Mouse (Mus musculus): ENCODE results near the gene Eno4. TPM values are rescaled to one million over a fixed set of nuclear protein-coding genes. Genes with fewer than 3 reads are reported as not detected.
"Not testable (repeated sequence)": the region's sequence is repeated elsewhere in the genome, so short reads cannot be mapped to it uniquely, and the experiment has no call there.

Eno4 gene
- polyA plus RNA-seq (2015; fragmentation: Nextera tagmentation; extraction: Ambion mirVana): 0.19 and 0.25 TPM in 2 replicates

DNA sequence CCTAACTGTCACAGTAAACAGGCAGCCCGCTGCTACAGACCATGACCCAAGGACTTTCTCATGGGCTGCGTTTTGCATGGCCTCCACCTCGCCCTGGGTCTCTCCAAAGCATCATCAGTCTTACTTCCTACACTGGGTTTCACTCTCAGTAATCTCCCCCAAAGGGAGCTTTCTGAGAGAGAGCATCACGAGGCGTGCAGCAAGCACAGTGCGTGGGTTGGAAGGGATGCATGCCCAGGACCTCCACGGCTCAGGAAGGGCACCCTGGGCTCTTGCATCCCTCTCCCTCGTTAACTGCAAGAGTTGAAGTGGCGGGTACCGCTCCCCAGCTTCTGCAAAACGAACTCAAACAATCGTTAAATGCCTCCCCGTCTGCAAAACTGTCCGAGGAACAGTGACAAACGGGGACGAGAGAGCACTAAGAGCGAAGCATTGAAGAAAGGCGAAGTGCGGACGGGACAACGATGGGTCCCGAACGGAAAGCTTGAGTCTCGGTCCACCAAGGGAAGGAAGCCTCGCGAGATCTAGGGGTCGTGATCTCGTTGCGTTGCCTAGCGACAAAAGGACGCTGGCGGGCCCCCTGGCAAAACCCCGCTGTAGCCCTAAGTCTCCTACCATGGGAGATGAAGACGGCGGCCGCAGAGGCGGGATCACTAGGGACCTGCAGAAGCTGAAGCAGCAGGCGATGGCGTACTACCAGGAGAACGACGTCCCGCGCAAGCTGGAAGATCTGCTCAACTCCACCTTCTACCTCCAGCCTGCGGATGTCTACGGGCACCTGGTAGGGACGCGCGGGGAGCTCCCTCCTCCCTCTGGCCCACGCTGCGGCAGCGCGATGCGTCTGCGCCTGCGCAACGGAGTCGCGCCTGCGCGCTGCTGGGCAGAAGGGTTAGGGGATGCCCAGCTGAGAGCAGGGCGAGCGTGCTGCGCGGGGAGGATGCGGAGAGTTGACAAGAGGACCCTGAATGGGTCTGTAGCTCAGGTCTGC, at the start of gene Eno4, which contains the start of gene Hspa12a:
Gene Eno4, plus strand, starts transcription at position 585 of the 988 bp plus-strand sequence.
Gene Hspa12a, minus strand, starts transcription at position 814 of the 988 bp plus-strand sequence.
- under 1% methylated on average over 65 of the region's 65 CpGs for WGBS
- Histone ChIP-seq H3K9me3 (replicated peaks) (no peaks in the 10 kb centered on the region), H3K4me3 (peak within 1 kb of the TSS; percentile 67), H3K4me1 (replicated peaks) (peaks cover 12% of the 10 kb centered on the region), H3K4me2 (peak within 1 kb of the TSS; percentile 99), H3K27ac (peak within 1 kb of the TSS; percentile 75), H3K27me3 (peaks cover under 1% of the 10 kb centered on the region; the same call in 1 of the 2 replicates), H3K36me3 (no peaks in the 10 kb centered on the region), H3K9ac (peak within 1 kb of the TSS; percentile 63)
- ATAC-seq (replicated peaks; ENCODE audit: insufficient number of reproducible peaks, insufficient read depth, low FRiP score, low read depth): peak; percentile 94

DNA sequence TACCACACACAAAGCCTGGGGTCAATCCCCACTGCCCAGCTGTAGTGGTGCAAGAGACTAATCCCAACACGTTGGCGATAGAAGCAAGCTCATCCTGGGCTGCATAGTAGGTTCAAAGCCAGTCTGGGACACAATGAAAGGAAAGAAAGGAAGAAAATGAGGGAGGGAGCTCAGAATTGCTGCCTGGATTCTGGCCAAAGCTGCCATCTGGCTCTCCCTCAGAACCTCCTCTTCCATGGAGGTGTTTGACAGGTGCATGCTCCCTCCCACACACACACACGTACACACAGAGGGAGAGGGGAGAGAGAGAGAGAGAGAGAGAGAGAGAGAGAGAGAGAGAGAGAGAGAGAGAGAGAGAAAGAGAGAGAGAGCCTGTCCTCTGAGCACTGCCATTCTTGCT, 47.0 kb upstream of the Eno4 start:
- Histone ChIP-seq H3K36me3 (no peaks in the 10 kb centered on the region), H3K27me3 (no peaks in the 10 kb centered on the region), H3K9ac (no peak overlapping the region), H3K4me1 (replicated peaks) (no peaks in the 10 kb centered on the region), H3K4me2 (no peak overlapping the region), H3K4me3 (no peak overlapping the region), H3K9me3 (replicated peaks) (no peaks in the 10 kb centered on the region), H3K27ac (no peak overlapping the region)
- WGBS: 58% methylated on average over 3 of the region's 3 CpGs
- no peak for ATAC-seq (replicated peaks; ENCODE audit: insufficient number of reproducible peaks, insufficient read depth, low FRiP score, low read depth)

DNA sequence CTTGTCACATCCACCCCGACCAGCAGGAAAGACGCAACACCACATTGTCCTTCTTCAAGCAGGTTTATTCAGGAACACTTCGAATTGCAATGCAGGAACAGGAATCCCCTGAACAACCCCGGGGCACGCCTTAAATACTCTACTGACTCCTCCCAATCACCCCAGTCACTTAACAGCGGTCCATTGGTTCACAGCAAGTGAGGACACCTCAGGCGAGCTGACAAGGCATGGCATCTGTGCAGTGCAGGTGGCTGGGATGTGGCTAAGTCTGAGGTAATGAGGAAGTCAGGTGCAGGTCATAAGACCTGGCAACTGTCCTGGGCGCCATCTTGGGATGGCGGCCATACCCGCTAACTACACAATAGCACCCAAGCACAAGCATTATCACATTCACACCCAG, 42.8 kb upstream of the Eno4 start:
- not testable (repeated sequence) for H3K27ac ChIP-seq; H3K36me3 ChIP-seq; H3K4me2 ChIP-seq; H3K9ac ChIP-seq; H3K4me1 ChIP-seq (replicated peaks); ATAC-seq (replicated peaks; ENCODE audit: insufficient number of reproducible peaks, insufficient read depth, low FRiP score, low read depth); H3K4me3 ChIP-seq; H3K27me3 ChIP-seq; H3K9me3 ChIP-seq (replicated peaks)
- WGBS: 84% methylated on average over 10 of the region's 10 CpGs

DNA sequence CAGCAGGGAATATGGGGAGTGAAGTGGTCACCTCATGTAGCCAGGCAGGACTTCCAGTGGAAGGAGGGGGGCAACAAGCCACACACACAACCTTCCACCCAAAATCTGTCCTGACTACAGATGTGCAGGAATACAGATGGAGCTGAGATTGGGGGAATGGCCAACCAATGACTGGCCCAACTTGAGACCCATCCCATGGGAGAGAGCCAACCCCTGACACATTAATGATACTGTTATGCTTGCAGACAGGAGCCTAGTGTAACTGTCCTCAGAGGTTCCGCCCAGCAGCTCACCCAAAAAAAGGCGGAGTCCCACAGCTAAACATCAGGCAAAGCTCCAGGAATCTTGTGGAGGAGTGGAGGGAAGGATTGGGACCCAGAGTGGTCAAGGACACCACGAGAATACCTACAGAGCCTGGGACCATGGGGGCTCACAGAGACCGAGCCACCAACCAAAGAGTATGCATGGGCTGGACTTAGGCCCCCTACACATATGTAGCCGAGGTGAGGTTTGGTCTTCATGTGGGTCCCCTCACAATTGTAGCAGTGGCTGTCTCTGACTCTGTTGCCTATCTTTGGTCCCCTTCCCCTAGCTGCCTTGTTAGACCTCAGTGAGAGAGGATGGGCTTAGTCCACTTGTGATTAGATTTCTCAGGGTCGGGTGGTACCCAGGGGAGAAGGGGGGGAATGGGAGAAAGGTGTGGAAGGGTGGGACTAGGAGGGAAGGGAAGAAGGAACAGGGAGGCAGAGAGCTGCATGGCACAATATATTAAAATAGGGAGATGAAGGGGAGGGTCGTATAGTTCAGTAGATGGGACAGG, 39.9 kb upstream of the Eno4 start:
- Histone ChIP-seq H3K9ac (peak overlapping the region; percentile 30; the same call in 1 of the 2 replicates), H3K4me3 (peak overlapping the region; percentile 42; the same call in 1 of the 2 replicates), H3K9me3 (replicated peaks) (no peaks in the 10 kb centered on the region), H3K27me3 (no peaks in the 10 kb centered on the region), H3K4me2 (peak overlapping the region; percentile 60), H3K27ac (peak overlapping the region; percentile 57), H3K36me3 (no peaks in the 10 kb centered on the region), H3K4me1 (replicated peaks) (peaks cover 5% of the 10 kb centered on the region; the same call in 1 of the 2 replicates)
- 53% methylated on average over 7 of the region's 7 CpGs for WGBS
- ATAC-seq (replicated peaks; ENCODE audit: insufficient number of reproducible peaks, insufficient read depth, low FRiP score, low read depth): no peak; the same call in 1 of the 2 replicates

DNA sequence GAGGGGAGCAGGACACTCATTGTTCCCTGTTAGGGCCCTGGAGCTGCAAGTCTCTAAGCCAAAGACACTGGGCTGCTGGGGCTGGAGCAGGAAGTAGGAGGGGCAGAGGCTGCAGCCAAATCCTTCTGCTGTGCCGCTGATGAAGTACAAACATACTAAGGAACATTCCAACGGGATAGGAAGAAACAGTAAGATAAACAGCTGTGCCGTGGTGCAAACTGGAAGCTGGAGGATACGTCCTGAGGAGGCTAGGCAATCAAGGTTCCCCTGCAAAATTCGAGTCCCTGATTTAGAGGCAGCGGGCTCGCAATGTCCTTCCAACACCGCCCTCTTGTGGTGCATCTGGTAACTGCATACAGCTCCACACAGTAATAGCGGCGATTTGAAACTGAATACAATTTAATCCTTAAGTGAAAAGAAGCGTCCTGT, 39.3 kb upstream of the Eno4 start:
- no peaks in the 10 kb centered on the region for H3K36me3 ChIP-seq
- H3K9ac ChIP-seq: peak overlapping the region; percentile 30; the same call in 1 of the 2 replicates
- peak overlapping the region; percentile 42 for H3K4me3 ChIP-seq
- peaks cover 5% of the 10 kb centered on the region; the same call in 1 of the 2 replicates for H3K4me1 ChIP-seq (replicated peaks)
- WGBS: under 1% methylated on average over 11 of the region's 11 CpGs
- H3K27ac ChIP-seq: peak overlapping the region; percentile 57
- H3K9me3 ChIP-seq (replicated peaks): no peaks in the 10 kb centered on the region
- ATAC-seq (replicated peaks; ENCODE audit: insufficient number of reproducible peaks, insufficient read depth, low FRiP score, low read depth): peak; percentile 77
- H3K4me2 ChIP-seq: peak overlapping the region; percentile 60
- H3K27me3 ChIP-seq: no peaks in the 10 kb centered on the region

DNA sequence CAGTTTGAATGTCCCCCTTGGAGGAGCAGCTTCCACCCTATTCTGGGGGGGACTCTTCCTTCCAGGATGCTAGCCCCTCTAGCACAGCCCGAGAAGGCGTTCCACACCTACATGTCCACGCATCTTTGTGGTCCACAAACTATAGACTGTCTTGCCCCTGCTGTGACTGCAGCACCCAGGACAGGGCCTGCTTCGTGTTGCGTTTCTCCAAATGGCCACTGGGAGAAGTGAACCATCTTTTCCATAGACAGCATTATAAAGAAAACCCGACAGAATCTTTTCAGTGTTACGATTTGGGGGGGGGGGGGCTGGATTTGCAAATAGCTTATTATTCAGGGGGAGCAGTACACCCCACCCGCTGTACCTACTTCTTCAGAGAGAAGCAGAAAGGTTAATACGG, 36.5 kb upstream of the Eno4 start:
- Histone ChIP-seq H3K27me3 (no peaks in the 10 kb centered on the region), H3K9ac (no peak overlapping the region), H3K9me3 (replicated peaks) (no peaks in the 10 kb centered on the region), H3K4me2 (no peak overlapping the region), H3K4me1 (replicated peaks) (peaks cover 14% of the 10 kb centered on the region), H3K36me3 (no peaks in the 10 kb centered on the region), H3K27ac (no peak overlapping the region), H3K4me3 (no peak overlapping the region)
- 51% methylated on average over 9 of the region's 9 CpGs for WGBS
- no peak for ATAC-seq (replicated peaks; ENCODE audit: insufficient number of reproducible peaks, insufficient read depth, low FRiP score, low read depth)

DNA sequence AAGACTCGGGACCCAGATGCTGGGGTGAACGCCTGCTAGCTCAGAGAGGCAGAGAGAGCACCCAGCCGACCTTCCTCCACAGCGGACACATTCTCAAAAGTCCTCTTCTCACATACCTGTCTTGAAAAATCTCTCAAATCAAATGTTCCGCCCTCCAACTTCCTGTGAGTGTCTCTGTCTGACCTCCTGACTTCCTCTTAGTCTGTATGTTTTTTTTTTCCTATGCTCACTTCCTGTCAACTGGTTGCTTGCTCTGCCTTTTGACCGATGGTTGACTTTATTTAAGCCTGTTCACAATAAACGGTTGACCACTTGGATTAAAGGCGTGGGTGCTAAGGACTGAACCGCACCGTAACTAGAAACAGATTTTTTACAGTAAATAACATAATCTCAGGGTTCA, 35.2 kb upstream of the Eno4 start:
- Histone ChIP-seq H3K27ac (no peak overlapping the region), H3K4me3 (no peak overlapping the region), H3K4me1 (replicated peaks) (peaks cover 14% of the 10 kb centered on the region), H3K27me3 (no peaks in the 10 kb centered on the region), H3K36me3 (no peaks in the 10 kb centered on the region), H3K4me2 (no peak overlapping the region), H3K9me3 (replicated peaks) (no peaks in the 10 kb centered on the region), H3K9ac (no peak overlapping the region)
- no peak for ATAC-seq (replicated peaks; ENCODE audit: insufficient number of reproducible peaks, insufficient read depth, low FRiP score, low read depth)
- WGBS: 64% methylated on average over 10 of the region's 10 CpGs

DNA sequence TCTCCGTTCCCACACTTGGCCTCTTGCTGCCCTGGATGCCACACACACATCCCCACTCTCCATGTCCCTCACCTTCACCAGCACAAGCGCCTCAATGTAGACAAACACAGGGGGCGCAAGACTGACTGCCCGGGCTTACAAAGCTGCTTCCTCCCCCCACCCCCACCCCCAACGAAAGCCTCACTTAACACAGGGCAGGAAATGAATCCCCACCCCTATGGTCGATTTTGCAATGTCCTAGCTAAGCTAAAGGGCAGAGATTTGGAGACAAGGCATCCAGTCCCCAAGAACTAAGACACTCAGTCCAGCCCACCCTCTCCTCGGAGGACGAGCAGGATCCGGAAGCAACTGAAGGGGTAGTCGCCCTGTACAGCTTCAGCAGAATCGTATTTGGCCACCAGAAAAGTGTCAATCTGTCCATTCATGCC, 32.3 kb upstream of the Eno4 start:
- H3K4me3 ChIP-seq: peak overlapping the region; percentile 45
- peak overlapping the region; percentile 27 for H3K9ac ChIP-seq
- H3K27ac ChIP-seq: no peak overlapping the region
- H3K27me3 ChIP-seq: no peaks in the 10 kb centered on the region
- no peaks in the 10 kb centered on the region for H3K9me3 ChIP-seq (replicated peaks)
- WGBS: 3% methylated on average over 11 of the region's 11 CpGs
- H3K4me1 ChIP-seq (replicated peaks): peaks cover 9% of the 10 kb centered on the region
- H3K36me3 ChIP-seq: no peaks in the 10 kb centered on the region
- H3K4me2 ChIP-seq: peak overlapping the region; percentile 73
- ATAC-seq (replicated peaks; ENCODE audit: insufficient number of reproducible peaks, insufficient read depth, low FRiP score, low read depth): 0 out of 2 replicates have a peak, but pooled peaks have one; percentile 28

DNA sequence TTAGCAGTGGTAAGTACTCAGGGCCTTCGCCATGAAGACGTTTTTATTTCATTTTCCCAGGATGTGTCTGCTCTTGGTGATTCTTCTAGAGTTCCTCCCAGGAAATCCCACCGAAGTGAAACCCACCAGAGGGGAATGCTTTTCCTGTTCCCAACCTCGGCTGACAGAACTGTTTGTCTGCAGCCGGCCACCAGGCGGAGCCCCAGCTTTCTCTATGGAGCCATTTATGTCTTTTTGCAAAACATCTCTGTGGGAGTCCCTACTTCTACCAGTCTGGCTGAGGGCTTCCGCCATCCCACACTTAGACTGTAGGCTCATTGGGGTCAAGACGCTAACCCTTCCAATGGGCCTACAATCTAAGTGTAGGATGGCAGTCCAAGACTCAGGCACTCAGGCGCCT, 31.8 kb upstream of the Eno4 start:
- Histone ChIP-seq H3K4me2 (peak overlapping the region; percentile 73), H3K36me3 (no peaks in the 10 kb centered on the region), H3K9me3 (replicated peaks) (no peaks in the 10 kb centered on the region), H3K27me3 (no peaks in the 10 kb centered on the region), H3K27ac (no peak overlapping the region), H3K4me3 (peak overlapping the region; percentile 45), H3K9ac (peak overlapping the region; percentile 27), H3K4me1 (replicated peaks) (peaks cover 9% of the 10 kb centered on the region)
- ATAC-seq (replicated peaks; ENCODE audit: insufficient number of reproducible peaks, insufficient read depth, low FRiP score, low read depth): no peak
- WGBS: 9% methylated on average over 9 of the region's 9 CpGs

DNA sequence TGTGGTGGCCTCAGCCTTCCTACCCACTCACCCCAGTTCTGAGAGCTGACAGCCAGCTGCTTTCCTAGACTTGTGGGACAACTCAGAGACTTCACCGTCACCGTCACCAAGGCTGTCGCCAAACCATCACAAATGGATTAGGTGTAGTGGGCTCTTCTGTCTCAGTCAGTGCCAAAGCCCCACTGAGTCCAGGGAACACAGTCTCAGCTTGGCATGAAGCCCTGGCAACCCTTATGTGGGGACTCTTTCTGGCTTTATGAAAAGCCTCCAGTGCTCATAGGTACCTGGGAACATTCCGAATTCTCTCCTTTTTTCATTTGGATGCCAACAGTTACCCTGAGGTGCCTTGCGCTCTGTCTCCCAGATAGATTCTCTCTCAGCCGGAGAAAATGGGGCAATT, 29.9 kb upstream of the Eno4 start:
- Histone ChIP-seq H3K9ac (no peak overlapping the region), H3K4me3 (no peak overlapping the region), H3K4me1 (replicated peaks) (peaks cover 9% of the 10 kb centered on the region), H3K36me3 (no peaks in the 10 kb centered on the region), H3K4me2 (no peak overlapping the region), H3K27me3 (peaks cover 9% of the 10 kb centered on the region; the same call in 1 of the 2 replicates), H3K27ac (no peak overlapping the region), H3K9me3 (replicated peaks) (no peaks in the 10 kb centered on the region)
- 78% methylated on average over 6 of the region's 6 CpGs for WGBS
- ATAC-seq (replicated peaks; ENCODE audit: insufficient number of reproducible peaks, insufficient read depth, low FRiP score, low read depth): no peak

DNA sequence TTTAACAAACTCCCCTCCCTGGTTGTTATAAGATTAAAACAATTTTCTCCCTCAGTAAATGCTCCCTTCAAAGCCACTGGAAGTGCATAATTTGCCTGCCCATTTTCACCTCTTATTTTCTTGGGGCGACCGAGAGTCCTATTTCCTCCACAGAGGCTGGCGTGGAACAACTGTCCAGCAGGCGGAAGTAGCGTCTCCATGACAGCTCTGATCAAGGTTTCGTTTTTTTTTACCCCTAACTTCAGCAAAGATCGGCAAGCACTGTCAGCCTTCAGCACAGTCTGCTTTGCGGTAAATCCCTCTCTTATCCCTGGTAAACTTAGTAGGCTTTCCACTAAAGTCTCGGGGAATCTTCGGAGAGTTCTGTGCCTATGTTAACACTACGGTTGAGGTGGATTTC, 24.6 kb upstream of the Eno4 start:
- Histone ChIP-seq H3K36me3 (no peaks in the 10 kb centered on the region), H3K4me3 (peak overlapping the region; percentile 31), H3K4me2 (peak overlapping the region; percentile 45), H3K4me1 (replicated peaks) (0 out of 2 replicates have a peak, but pooled peaks cover 3% of the 10 kb centered on the region), H3K27ac (no peak overlapping the region), H3K9ac (no peak overlapping the region), H3K27me3 (peaks cover 19% of the 10 kb centered on the region; the same call in 1 of the 2 replicates), H3K9me3 (replicated peaks) (no peaks in the 10 kb centered on the region)
- no peak for ATAC-seq (replicated peaks; ENCODE audit: insufficient number of reproducible peaks, insufficient read depth, low FRiP score, low read depth)
- 6% methylated on average over 11 of the region's 11 CpGs for WGBS
